Mouse (Mus musculus): ENCODE measurements around the gene C2cd2l. TPM values are rescaled to one million over a fixed set of nuclear protein-coding genes. Genes with fewer than 3 reads are reported as not detected.
"Not testable (repeated sequence)": the region's sequence is repeated elsewhere in the genome, so short reads cannot be mapped to it uniquely, and the experiment has no call there.

Gene C2cd2l
- 8.3 TPM in 2 replicates for polyA plus RNA-seq (2015; fragmentation: Nextera tagmentation; extraction: Ambion mirVana)

DNA sequence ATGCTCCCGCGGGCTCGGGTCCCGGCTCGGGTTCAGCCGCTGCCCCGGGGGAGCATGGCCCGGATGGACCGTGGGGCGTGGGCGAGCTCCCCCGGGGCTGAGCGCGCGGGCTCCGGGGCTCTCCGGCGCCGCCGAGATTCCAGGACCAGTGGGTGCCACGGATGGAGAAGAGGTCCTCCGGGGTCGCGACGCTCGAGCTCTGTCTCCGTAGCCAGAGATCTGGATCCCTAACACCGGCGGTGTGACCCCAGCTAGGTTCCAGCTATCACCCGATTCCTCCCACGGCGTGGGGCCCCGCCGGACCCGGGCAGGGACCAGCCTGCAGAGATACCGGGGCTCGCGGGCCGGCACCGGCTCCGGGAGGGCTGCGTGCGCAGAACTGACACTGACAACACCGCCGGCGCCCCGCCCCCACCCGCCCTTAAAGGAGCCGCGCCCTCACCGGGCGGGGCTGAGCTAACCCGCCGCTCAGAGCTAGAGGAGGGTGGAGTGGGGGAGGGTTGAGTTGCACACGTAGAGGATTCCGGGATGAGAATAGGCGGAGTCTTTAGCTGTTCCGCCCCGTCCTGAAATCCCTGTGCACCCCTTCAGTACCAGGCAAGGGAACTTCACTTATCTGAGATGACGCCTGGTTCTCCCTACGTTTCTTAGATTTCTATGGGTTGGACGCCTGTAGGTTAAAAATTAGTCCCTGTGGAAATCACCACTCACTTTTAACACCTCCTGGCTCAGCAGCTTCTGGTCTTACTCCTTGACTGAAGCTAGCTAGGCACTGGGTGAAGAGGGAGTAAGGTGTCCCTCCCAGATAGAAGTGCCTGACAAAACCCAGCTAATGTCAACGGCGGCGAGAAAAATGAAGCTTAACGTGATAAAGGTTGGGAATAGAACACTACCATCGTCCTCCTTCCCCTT, at the start of gene C2cd2l:
Gene C2cd2l (minus strand): TSS at position 399 of the 912 bp plus-strand sequence.
- H3K4me3 ChIP-seq = peak within 1 kb of the TSS; percentile 84
- H3K27me3 ChIP-seq = no peaks in the 10 kb centered on the region
- peaks cover 18% of the 10 kb centered on the region for H3K36me3 ChIP-seq
- H3K4me1 ChIP-seq = peaks cover 27% of the 10 kb centered on the region
- peak within 1 kb of the TSS; percentile 88 for H3K9ac ChIP-seq
- peak; percentile 98 for ATAC-seq (ENCODE audit: insufficient number of reproducible peaks, insufficient read depth, low FRiP score, low TSS enrichment, low read depth)
- no peaks in the 10 kb centered on the region for H3K9me3 ChIP-seq
- peak within 1 kb of the TSS; percentile 94 for H3K4me2 ChIP-seq
- WGBS = under 1% methylated on average over 67 of the region's 67 CpGs
- peak within 1 kb of the TSS; percentile 74 for H3K27ac ChIP-seq

DNA sequence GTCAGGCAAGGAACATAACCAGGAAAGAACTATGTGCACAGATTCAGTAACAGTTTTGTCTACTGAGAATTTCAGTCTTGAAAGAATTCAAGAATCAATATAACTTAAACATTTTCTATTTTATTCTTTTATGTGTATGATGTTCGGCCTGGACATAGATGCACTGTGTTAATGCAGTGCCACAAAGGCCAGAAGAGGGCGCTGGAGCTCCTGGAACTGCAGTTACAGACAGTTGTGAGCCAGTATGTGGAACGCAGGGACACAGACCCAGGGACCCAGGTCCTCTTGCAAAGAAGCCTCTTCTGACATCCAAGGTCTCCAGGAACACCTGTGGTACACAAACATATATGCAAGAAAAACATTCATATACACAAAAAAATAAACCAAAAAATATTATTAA, 44.4 kb upstream of the C2cd2l start:
- H3K4me1 ChIP-seq = peaks cover 6% of the 10 kb centered on the region
- WGBS = 61% methylated on average over 3 of the region's 3 CpGs
- no peaks in the 10 kb centered on the region for H3K27me3 ChIP-seq
- no peak overlapping the region for H3K4me2 ChIP-seq
- no peak for ATAC-seq (ENCODE audit: insufficient number of reproducible peaks, insufficient read depth, low FRiP score, low TSS enrichment, low read depth)
- no peak overlapping the region for H3K4me3 ChIP-seq
- peaks cover 5% of the 10 kb centered on the region for H3K36me3 ChIP-seq
- H3K27ac ChIP-seq = no peak overlapping the region
- H3K9ac ChIP-seq = no peak overlapping the region
- H3K9me3 ChIP-seq = no peaks in the 10 kb centered on the region

DNA sequence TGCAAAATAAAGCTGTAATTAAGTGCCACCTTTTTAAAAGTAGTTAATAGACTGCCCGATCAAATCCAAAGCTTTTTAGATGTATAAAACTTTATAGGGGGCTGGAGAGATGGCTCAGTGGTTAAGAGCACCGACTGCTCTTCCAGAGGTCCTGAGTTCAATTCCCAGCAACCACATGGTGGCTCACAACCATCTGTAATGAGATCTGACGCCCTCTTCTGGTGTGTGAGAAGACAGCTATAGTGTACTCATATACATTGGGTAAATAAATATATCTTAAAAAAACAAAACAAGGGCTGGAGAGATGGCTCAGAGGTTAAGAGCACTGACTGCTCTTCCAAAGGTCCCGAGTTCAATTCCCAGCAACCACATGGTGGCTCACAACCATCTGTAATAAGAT, 41.8 kb upstream of the C2cd2l start:
- not testable (repeated sequence) for H3K9me3 ChIP-seq; H3K27me3 ChIP-seq; H3K4me1 ChIP-seq; ATAC-seq (ENCODE audit: insufficient number of reproducible peaks, insufficient read depth, low FRiP score, low TSS enrichment, low read depth)
- Histone ChIP-seq H3K4me2 (peak overlapping the region; percentile 86), H3K4me3 (peak overlapping the region; percentile 96), H3K9ac (peak overlapping the region; percentile 90), H3K36me3 (peaks cover 29% of the 10 kb centered on the region), H3K27ac (peak overlapping the region; percentile 69)
- WGBS = 43% methylated on average over 4 of the region's 4 CpGs

DNA sequence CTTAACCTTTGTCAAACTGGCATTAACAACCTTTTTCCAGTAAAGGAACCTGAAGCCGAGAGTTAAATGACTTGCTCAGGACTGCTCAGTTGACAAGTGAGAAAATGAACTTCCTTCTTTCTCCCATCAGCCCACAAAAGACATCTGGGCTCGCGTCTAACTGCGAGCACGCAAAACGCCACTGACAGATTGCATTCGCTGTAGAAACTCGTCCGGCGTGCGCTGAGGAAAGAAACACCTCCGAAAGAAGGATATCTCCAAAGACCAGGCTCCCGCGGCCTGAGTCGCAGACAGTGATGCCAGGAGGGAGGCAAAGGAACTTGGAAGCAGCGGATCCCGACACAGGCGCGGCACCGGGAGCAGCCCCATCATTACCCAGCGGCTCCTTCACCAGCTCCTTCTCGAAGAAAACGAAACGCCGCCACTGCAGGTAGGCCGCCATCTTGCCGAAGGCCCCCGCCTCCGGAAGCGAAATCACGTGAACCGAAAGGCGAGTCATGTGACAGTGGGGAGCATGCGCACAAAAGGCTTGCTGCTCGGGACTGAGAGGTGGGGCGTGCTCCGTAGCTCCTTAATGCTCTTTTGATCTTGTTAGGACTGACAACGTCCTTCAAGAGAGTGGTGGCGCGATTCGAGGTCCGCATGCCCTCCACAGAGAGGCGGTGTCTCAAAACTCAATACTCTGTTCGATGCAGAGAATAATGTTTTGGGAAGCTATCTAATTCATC, 41.3 kb upstream of the C2cd2l start, which contains the start of gene Vps11:
Gene Vps11 (minus strand): TSS at position 481 of the 728 bp plus-strand sequence.
- peak within 1 kb of the TSS; percentile 96 for H3K4me3 ChIP-seq
- H3K27me3 ChIP-seq = no peaks in the 10 kb centered on the region
- H3K9ac ChIP-seq = peak within 1 kb of the TSS; percentile 90
- ATAC-seq (ENCODE audit: insufficient number of reproducible peaks, insufficient read depth, low FRiP score, low TSS enrichment, low read depth) = peak; percentile 91
- H3K27ac ChIP-seq = peak within 1 kb of the TSS; percentile 69
- no peaks in the 10 kb centered on the region for H3K9me3 ChIP-seq
- peaks cover 35% of the 10 kb centered on the region for H3K36me3 ChIP-seq
- peak within 1 kb of the TSS; percentile 86 for H3K4me2 ChIP-seq
- peaks cover 6% of the 10 kb centered on the region for H3K4me1 ChIP-seq
- WGBS = under 1% methylated on average over 44 of the region's 44 CpGs

DNA sequence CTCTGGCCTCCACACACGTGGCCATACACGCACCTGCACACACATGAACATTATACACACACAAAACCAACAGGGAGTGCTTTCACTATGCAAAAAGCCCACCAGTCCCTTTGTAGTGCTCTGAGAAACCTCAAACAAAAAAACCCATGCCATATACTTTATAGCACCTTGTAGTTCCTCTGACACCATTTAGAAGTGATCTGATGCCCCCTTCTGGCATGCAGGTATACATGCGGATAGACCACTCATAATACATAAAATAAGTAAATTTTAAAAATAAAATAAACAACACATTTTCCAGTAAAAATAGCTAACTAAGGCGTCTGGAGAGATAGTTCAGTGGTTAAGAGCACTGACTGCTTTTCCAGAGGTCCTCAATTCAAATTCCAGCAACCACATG, 37.1 kb upstream of the C2cd2l start:
- peaks cover 6% of the 10 kb centered on the region for H3K4me1 ChIP-seq
- H3K36me3 ChIP-seq = peaks cover 76% of the 10 kb centered on the region
- H3K4me3 ChIP-seq = no peak overlapping the region
- ATAC-seq (ENCODE audit: insufficient number of reproducible peaks, insufficient read depth, low FRiP score, low TSS enrichment, low read depth) = no peak
- H3K9me3 ChIP-seq = no peaks in the 10 kb centered on the region
- no peak overlapping the region for H3K9ac ChIP-seq
- no peak overlapping the region for H3K27ac ChIP-seq
- no peaks in the 10 kb centered on the region for H3K27me3 ChIP-seq
- H3K4me2 ChIP-seq = no peak overlapping the region
- WGBS = 75% methylated on average over 4 of the region's 4 CpGs

DNA sequence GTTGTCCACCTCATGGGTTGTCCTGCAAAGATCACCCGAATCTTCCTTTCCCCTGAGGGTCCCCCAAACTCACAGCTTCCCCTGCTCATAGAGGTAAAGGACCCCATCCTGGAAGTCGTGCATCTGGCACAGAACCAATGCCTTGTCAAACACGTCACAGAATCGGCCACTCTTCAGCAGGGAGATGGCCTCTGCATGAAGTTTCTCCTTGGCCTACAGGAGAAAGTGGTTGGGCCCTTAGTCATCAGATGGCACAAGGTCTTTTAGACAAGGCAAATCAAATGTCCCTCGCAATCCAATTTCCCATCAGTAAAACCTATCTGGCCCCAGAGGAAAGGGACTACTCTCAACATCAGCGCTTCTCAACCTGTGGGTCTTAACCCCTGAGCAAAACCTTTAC, 33.1 kb upstream of the C2cd2l start:
- no peak for ATAC-seq (ENCODE audit: insufficient number of reproducible peaks, insufficient read depth, low FRiP score, low TSS enrichment, low read depth)
- H3K36me3 ChIP-seq = peaks cover 98% of the 10 kb centered on the region
- H3K27ac ChIP-seq = no peak overlapping the region
- no peaks in the 10 kb centered on the region for H3K27me3 ChIP-seq
- no peaks in the 10 kb centered on the region for H3K4me1 ChIP-seq
- no peak overlapping the region for H3K9ac ChIP-seq
- no peaks in the 10 kb centered on the region for H3K9me3 ChIP-seq
- 95% methylated on average over 6 of the region's 6 CpGs for WGBS
- no peak overlapping the region for H3K4me2 ChIP-seq
- no peak overlapping the region for H3K4me3 ChIP-seq

DNA sequence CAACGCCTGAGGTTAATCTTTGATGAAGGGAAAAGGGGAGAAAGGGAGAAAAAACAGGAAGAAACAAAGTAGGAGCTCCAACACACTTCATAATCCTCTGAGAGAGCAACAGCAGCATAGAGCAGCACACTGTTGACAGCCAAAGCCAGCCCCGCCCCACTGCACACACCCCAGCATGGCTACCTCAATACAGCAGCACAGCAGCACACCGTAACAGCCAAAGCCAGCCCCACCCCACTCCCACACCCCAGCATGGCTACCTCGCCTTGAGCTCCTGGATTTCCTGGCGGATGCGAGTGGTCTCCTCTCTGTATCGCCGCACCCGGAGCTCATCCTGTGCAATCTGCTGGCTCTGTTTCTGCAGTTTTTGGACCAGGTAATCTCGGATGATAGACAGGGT, 32.3 kb upstream of the C2cd2l start:
- Histone ChIP-seq H3K9me3 (no peaks in the 10 kb centered on the region), H3K27me3 (no peaks in the 10 kb centered on the region)
- 89% methylated on average over 10 of the region's 10 CpGs for WGBS

DNA sequence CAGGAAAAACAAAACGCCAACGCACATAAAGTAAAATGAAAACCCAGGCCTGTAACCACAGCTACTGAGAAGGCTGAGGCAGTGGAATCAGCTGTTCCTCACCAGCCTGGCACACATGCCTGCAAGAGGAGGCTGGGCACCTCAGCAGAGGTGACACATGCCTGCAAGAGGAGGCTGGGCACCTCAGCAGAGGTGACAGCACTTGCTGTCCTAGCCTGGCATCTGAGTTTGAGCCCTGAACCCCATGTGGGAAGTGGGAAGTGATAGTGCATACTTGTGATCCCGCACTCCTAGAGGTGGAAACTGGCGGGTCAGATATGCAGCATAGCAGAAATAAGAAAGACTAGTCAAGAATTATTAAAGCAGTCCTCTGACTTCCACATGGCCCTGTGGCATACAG, 31.3 kb upstream of the C2cd2l start:
- H3K27ac ChIP-seq = no peak overlapping the region
- no peak overlapping the region for H3K4me2 ChIP-seq
- H3K9ac ChIP-seq = no peak overlapping the region
- peaks cover 98% of the 10 kb centered on the region for H3K36me3 ChIP-seq
- H3K4me1 ChIP-seq = no peaks in the 10 kb centered on the region
- WGBS = 93% methylated on average over 4 of the region's 4 CpGs
- H3K4me3 ChIP-seq = no peak overlapping the region
- H3K27me3 ChIP-seq = no peaks in the 10 kb centered on the region
- no peaks in the 10 kb centered on the region for H3K9me3 ChIP-seq
- ATAC-seq (ENCODE audit: insufficient number of reproducible peaks, insufficient read depth, low FRiP score, low TSS enrichment, low read depth) = no peak

More for the DNA sequence above, 32.3 kb upstream of the C2cd2l start:
- Histone ChIP-seq H3K4me2 (no peak overlapping the region), H3K36me3 (peaks cover 98% of the 10 kb centered on the region), H3K27ac (no peak overlapping the region), H3K9ac (no peak overlapping the region), H3K4me1 (no peaks in the 10 kb centered on the region), H3K4me3 (no peak overlapping the region)
- ATAC-seq (ENCODE audit: insufficient number of reproducible peaks, insufficient read depth, low FRiP score, low TSS enrichment, low read depth) = no peak

DNA sequence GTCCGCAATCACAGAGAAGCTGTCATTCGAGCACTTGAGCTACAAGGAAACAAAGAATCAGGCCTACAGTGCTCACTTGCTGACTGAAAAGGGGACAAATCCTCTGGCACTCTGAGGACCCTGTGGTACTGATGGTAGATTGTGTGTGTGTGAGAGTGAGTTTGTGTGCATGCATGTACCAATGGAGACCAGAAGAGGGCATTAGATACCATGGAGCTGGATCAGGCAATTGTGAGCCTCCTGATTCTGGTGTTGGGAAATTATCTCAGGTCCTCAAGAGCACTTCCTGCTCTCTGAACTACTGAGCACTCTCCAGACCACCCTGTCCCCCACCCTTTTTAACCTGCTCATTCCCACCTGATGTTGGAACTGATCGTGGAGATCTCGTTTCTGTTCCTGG, 28.5 kb upstream of the C2cd2l start:
- Histone ChIP-seq H3K9ac (no peak overlapping the region), H3K4me3 (no peak overlapping the region), H3K27me3 (no peaks in the 10 kb centered on the region), H3K27ac (no peak overlapping the region), H3K9me3 (no peaks in the 10 kb centered on the region), H3K4me2 (no peak overlapping the region), H3K36me3 (peaks cover 82% of the 10 kb centered on the region), H3K4me1 (peaks cover 3% of the 10 kb centered on the region; the same call in 1 of the 2 replicates)
- 96% methylated on average over 4 of the region's 4 CpGs for WGBS
- ATAC-seq (ENCODE audit: insufficient number of reproducible peaks, insufficient read depth, low FRiP score, low TSS enrichment, low read depth) = no peak

DNA sequence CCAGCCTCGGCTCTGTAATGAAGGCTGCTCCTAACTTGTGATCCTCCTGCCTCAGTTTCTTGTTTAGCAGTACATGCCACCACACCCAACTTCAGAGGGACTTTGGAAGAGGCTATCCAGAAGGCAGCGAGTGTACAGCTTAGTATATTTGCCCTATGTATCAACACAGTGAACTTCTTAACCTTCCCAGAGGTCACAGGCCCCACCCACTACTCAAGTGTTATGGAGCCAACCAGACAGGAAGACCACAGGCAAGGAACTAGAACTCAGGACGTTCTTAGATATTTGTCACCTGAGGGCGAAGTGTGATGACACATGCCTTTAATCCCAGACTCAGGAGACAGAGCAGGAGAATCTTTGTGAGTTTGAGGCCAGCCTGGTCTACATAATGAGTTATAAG, 27.5 kb upstream of the C2cd2l start:
- no peak overlapping the region for H3K9ac ChIP-seq
- H3K27ac ChIP-seq = no peak overlapping the region
- no peak for ATAC-seq (ENCODE audit: insufficient number of reproducible peaks, insufficient read depth, low FRiP score, low TSS enrichment, low read depth)
- peaks cover 73% of the 10 kb centered on the region for H3K36me3 ChIP-seq
- 84% methylated on average over 4 of the region's 4 CpGs for WGBS
- H3K4me3 ChIP-seq = no peak overlapping the region
- no peaks in the 10 kb centered on the region for H3K27me3 ChIP-seq
- H3K4me2 ChIP-seq = no peak overlapping the region
- H3K4me1 ChIP-seq = peaks cover 11% of the 10 kb centered on the region
- no peaks in the 10 kb centered on the region for H3K9me3 ChIP-seq

DNA sequence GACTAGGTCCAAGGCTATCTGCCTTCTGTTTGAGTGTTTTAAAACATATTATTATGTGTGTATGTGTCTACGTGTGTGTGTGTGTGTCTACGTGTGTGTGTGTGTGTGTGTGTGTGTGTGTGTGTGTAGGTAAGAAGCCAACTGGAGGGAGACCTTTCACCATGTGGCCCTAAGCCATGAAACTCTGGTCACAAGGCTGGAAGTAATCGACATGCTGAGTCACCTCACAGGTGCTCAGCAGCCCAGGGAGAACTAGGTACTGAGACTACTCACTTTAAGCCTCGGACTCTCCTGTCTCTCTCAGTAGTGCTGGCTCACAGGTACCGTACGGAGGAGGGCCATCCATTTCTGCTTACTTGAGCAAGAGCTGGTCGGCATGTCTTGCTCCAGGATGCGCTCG, 27.1 kb upstream of the C2cd2l start:
- Histone ChIP-seq H3K9ac (no peak overlapping the region), H3K9me3 (no peaks in the 10 kb centered on the region), H3K4me2 (no peak overlapping the region), H3K27me3 (no peaks in the 10 kb centered on the region), H3K4me3 (no peak overlapping the region), H3K27ac (no peak overlapping the region), H3K4me1 (peaks cover 16% of the 10 kb centered on the region), H3K36me3 (peaks cover 68% of the 10 kb centered on the region)
- ATAC-seq (ENCODE audit: insufficient number of reproducible peaks, insufficient read depth, low FRiP score, low TSS enrichment, low read depth) = no peak
- WGBS = 93% methylated on average over 9 of the region's 9 CpGs
